Mouse (Mus musculus) cerebellum, adult 18-20 months (tissue): ENCODE measurements around the gene Gpx4.

ENCODE experiments used
- DNase-seq, 2 experiments: peaks; one replicate each; pipeline ENCODE4 v3.0.0; 2021

The Gpx4 gene

GRCm38 (mm10) chr10:80047041-80047565, at the start of gene Gpx4:
TSS of gene Gpx4 (plus strand) at chr10:80047166.
- DNase-seq: no peak

GRCm38 (mm10) chr10:79997819-79998218, 49.1 kb upstream of the Gpx4 start:
- peak; percentile 74 to 78 for DNase-seq

- no peak for DNase-seq
These were observed 45.0 kb upstream of the Gpx4 start for GRCm38 (mm10) chr10:80001945-80002344.

- no peak for DNase-seq
These were observed 44.1 kb upstream of the Gpx4 start for GRCm38 (mm10) chr10:80002829-80003228.

- no peak for DNase-seq
These were observed 43.4 kb upstream of the Gpx4 start for GRCm38 (mm10) chr10:80003374-80004232.

- no peak for DNase-seq
These were observed 42.7 kb upstream of the Gpx4 start for GRCm38 (mm10) chr10:80004233-80004705.

- no peak for DNase-seq
These were observed 35.2 kb upstream of the Gpx4 start for GRCm38 (mm10) chr10:80011740-80012139.

GRCm38 (mm10) chr10:80013609-80014008, 33.4 kb upstream of the Gpx4 start:
- no peak for DNase-seq

GRCm38 (mm10) chr10:80014484-80015290, 32.3 kb upstream of the Gpx4 start:
- no peak for DNase-seq

- no peak for DNase-seq
These were observed 31.4 kb upstream of the Gpx4 start for GRCm38 (mm10) chr10:80015583-80015982.

GRCm38 (mm10) chr10:80016511-80016910, 30.5 kb upstream of the Gpx4 start, which contains the start of gene Arhgap45:
TSS of gene Arhgap45 (plus strand) at chr10:80016653.
- DNase-seq: no peak

- DNase-seq: no peak
These were observed 30.0 kb upstream of the Gpx4 start for GRCm38 (mm10) chr10:80016931-80017330.

- no peak for DNase-seq
These were observed 29.6 kb upstream of the Gpx4 start for GRCm38 (mm10) chr10:80017361-80017760.

GRCm38 (mm10) chr10:80017771-80018170, 29.2 kb upstream of the Gpx4 start:
- DNase-seq: no peak

- no peak for DNase-seq
These were observed 28.1 kb upstream of the Gpx4 start for GRCm38 (mm10) chr10:80018739-80019297.

GRCm38 (mm10) chr10:80019471-80020131, 27.4 kb upstream of the Gpx4 start:
- DNase-seq: no peak

GRCm38 (mm10) chr10:80020191-80020590, 26.8 kb upstream of the Gpx4 start:
- no peak for DNase-seq

GRCm38 (mm10) chr10:80020603-80021319, 26.2 kb upstream of the Gpx4 start:
- no peak for DNase-seq

GRCm38 (mm10) chr10:80021320-80021641, 25.7 kb upstream of the Gpx4 start:
- no peak for DNase-seq

GRCm38 (mm10) chr10:80022164-80022563, 24.8 kb upstream of the Gpx4 start:
- DNase-seq: no peak

- no peak for DNase-seq
These were observed 24.2 kb upstream of the Gpx4 start for GRCm38 (mm10) chr10:80022806-80023205.

- DNase-seq: no peak
These were observed 23.2 kb upstream of the Gpx4 start for GRCm38 (mm10) chr10:80023758-80024157.
